Mouse (Mus musculus): ENCODE measurements around the gene C9. TPM values are rescaled to one million over a fixed set of nuclear protein-coding genes. Genes with fewer than 3 reads are reported as not detected.

Gene C9
- total and polyA plus RNA-seq, 2 experiments from 2014 or later: not detected

DNA sequence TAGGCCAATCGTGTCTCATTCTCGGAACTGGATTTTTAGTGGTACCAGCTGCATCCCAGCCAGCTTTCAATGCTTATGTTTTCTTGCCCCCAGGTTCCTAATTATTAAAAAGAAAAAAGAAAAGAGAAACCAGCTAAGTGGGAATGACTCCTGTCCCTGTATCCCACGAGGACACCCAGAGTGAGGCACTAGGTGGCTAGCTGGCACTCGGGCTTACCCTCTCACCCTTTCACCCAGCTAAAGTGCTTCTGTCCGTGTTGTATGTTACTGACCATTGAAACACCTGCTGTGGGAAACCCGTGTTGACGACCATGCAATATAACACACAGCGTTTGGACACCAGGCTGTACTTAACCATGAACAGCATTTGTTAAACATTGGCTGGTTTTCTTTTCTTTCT lies 36.1 kb upstream of the C9 start:
- Histone ChIP-seq H3K27me3 (ENCODE audit: insufficient read depth, low read length) (no peaks in the 10 kb centered on the region), H3K27ac (no peak overlapping the region), H3K4me1 (ENCODE audit: insufficient read depth, low read length) (no peaks in the 10 kb centered on the region), H3K4me2 (ENCODE audit: low read depth, low read length) (no peak overlapping the region), H3K36me3 (ENCODE audit: insufficient read depth, low read length) (no peaks in the 10 kb centered on the region), H3K4me3 (ENCODE audit: low read length) (no peak overlapping the region), H3K9ac (replicated peaks; ENCODE audit: low read length) (no peak overlapping the region), H3K9me3 (ENCODE audit: low read length) (no peaks in the 10 kb centered on the region)
- no peak for TF ChIP-seq CTCF (IDR thresholded peaks at IDR 0.05; ENCODE audit: low read depth)
- ATAC-seq (no peak), DNase-seq (ENCODE audit: low spot score) (no peak)
- 84% methylated on average over 8 of the region's 8 CpGs for WGBS

DNA sequence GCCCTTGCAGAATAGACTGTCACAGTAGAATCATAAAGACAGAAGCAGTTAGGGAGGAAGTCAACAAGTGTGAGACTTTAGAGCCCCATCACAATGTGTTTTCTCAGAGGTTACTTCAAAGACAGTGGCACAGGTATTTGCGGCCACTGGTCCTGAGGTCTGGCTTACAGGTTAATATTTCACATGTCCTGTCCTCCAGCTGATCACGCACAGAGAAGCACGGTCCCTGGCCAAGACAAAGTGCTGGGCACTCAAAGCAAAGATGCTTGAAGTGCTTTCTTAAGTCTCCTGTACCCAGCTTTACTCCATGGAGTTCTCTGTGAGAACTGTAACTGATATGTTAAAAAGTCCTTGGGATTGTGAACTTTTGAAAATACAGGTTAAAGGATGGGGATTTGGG lies 35.0 kb upstream of the C9 start:
- Histone ChIP-seq H3K36me3 (ENCODE audit: insufficient read depth, low read length) (no peaks in the 10 kb centered on the region), H3K4me3 (ENCODE audit: low read length) (no peak overlapping the region), H3K27ac (no peak overlapping the region), H3K4me1 (ENCODE audit: insufficient read depth, low read length) (no peaks in the 10 kb centered on the region), H3K27me3 (ENCODE audit: insufficient read depth, low read length) (no peaks in the 10 kb centered on the region), H3K9ac (replicated peaks; ENCODE audit: low read length) (no peak overlapping the region), H3K9me3 (ENCODE audit: low read length) (no peaks in the 10 kb centered on the region), H3K4me2 (ENCODE audit: low read depth, low read length) (no peak overlapping the region)
- WGBS: 86% methylated on average over 3 of the region's 3 CpGs
- no peak for TF ChIP-seq CTCF (IDR thresholded peaks at IDR 0.05; ENCODE audit: low read depth)
- no peak for ATAC-seq
- no peak for DNase-seq (ENCODE audit: low spot score)

DNA sequence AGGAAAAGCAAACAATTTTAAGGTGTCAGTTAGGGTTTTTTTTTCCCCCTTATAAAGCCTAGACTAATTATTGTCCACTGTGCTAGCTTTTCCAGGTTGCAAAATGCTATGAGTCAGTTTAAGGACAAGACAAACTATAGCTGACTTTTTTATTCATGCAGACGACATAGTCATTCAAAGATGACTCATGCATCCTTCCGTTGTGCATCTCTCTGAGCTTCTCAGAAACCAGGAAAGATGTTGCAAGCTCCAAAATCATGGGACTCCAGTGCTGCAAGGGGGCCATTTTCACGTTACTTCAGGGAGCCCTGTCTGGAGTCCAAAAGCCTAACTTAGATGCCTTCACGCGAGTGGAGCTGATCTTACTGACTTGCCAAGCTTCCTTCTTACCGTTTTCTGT lies 33.8 kb upstream of the C9 start:
- Histone ChIP-seq H3K4me2 (ENCODE audit: low read depth, low read length) (no peak overlapping the region), H3K27ac (no peak overlapping the region), H3K4me3 (ENCODE audit: low read length) (no peak overlapping the region), H3K9me3 (ENCODE audit: low read length) (no peaks in the 10 kb centered on the region), H3K9ac (replicated peaks; ENCODE audit: low read length) (no peak overlapping the region), H3K27me3 (ENCODE audit: insufficient read depth, low read length) (no peaks in the 10 kb centered on the region), H3K36me3 (ENCODE audit: insufficient read depth, low read length) (no peaks in the 10 kb centered on the region), H3K4me1 (ENCODE audit: insufficient read depth, low read length) (no peaks in the 10 kb centered on the region)
- no peak for ATAC-seq
- TF ChIP-seq CTCF (IDR thresholded peaks at IDR 0.05; ENCODE audit: low read depth): no peak
- WGBS: 90% methylated on average over 6 of the region's 6 CpGs
- DNase-seq (ENCODE audit: low spot score): no peak

DNA sequence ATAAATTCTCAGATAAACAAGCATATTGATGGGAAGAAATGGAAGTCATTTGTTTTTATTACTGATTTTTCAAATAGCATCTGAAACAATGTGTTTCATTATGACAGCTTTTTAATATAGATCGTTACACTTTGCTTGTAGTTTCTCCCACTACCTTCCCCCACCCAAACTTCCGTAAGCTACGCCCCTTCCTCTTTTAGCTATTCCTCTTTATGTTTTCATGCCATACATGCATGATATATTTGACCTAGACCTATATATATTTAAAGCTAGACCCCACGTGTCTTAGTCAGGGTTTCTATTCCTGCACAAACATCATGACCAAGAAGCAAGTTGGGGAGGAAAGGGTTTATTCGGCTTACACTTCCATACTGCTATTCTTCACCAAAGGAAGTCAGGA lies 29.8 kb upstream of the C9 start:
- no peak overlapping the region for H3K4me3 ChIP-seq (ENCODE audit: low read length)
- TF ChIP-seq CTCF (IDR thresholded peaks at IDR 0.05; ENCODE audit: low read depth): no peak
- H3K27me3 ChIP-seq (ENCODE audit: insufficient read depth, low read length): no peaks in the 10 kb centered on the region
- no peaks in the 10 kb centered on the region for H3K36me3 ChIP-seq (ENCODE audit: insufficient read depth, low read length)
- no peaks in the 10 kb centered on the region for H3K4me1 ChIP-seq (ENCODE audit: insufficient read depth, low read length)
- H3K4me2 ChIP-seq (ENCODE audit: low read depth, low read length): no peak overlapping the region
- WGBS: 92% methylated on average over 5 of the region's 5 CpGs
- no peaks in the 10 kb centered on the region for H3K9me3 ChIP-seq (ENCODE audit: low read length)
- ATAC-seq (no peak), DNase-seq (ENCODE audit: low spot score) (no peak)
- H3K27ac ChIP-seq: no peak overlapping the region
- H3K9ac ChIP-seq (replicated peaks; ENCODE audit: low read length): no peak overlapping the region

DNA sequence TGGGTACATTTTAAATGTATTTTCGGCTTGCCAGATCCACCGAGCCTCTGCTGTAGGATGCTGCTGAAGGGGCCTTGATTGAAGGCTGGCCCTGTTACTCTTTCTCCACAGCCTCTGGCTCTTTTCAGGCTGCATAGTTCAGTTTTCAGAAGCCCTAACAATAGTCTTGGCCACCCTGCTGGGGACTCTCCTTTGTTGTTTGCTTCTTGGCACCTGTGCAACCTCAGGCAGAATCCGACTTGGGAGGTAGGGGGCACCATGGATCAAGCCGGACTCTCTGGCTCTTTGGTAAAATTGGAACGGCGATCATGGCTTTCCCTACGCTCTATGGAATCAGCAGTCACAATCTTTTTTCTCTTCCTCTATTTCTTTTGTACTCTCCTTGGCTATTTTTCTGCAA lies 13.3 kb upstream of the C9 start:
- Histone ChIP-seq H3K9me3 (ENCODE audit: low read length) (no peaks in the 10 kb centered on the region), H3K36me3 (ENCODE audit: insufficient read depth, low read length) (no peaks in the 10 kb centered on the region), H3K9ac (replicated peaks; ENCODE audit: low read length) (no peak overlapping the region), H3K4me3 (ENCODE audit: low read length) (no peak overlapping the region), H3K4me1 (ENCODE audit: insufficient read depth, low read length) (no peaks in the 10 kb centered on the region), H3K27ac (peak overlapping the region; percentile 55), H3K27me3 (ENCODE audit: insufficient read depth, low read length) (no peaks in the 10 kb centered on the region), H3K4me2 (ENCODE audit: low read depth, low read length) (no peak overlapping the region)
- peak; percentile 16; the same call in 1 of the 2 replicates for TF ChIP-seq CTCF (IDR thresholded peaks at IDR 0.05; ENCODE audit: low read depth)
- 25% methylated on average over 7 of the region's 7 CpGs for WGBS
- ATAC-seq (peak; percentile 63), DNase-seq (ENCODE audit: low spot score) (peak; percentile 58)

DNA sequence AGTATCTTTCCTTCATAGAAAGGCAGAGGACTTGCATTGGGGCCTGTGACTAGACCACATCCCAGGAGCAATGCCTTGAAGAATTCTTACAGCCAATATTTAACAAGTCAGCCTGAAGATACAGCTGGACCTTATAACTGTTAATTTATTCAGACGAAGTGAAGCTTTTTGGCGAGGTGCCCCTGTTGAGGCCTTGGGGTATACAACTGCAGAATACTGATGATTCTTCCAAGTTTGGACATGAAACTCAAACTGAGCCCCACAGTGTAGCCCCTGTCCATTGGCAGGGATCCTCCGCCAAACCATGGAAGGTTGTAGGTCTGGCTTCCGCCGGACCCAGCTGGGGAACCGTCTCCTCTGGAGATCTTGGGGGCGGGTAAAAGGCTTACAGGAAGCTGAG lies 12.7 kb upstream of the C9 start:
- ATAC-seq (peak; percentile 93), DNase-seq (ENCODE audit: low spot score) (peak; percentile 82)
- 41% methylated on average over 7 of the region's 7 CpGs for WGBS

DNA sequence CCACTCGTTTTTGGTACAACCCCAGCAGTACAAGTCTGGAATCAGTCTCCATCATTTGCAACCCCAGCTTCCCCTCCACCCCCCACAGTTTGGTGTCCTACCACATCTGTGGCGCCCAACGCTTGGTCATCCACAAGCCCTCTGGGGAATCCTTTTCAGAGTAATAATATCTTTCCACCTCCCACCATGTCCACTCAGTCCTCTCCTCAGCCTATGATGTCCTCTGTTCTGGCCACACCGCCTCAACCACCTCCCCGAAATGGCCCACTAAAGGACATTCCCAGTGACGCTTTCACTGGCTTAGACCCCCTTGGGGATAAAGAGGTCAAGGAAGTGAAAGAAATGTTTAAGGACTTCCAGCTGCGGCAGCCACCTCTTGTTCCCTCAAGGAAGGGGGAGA lies 9.8 kb upstream of the C9 start:
- no peaks in the 10 kb centered on the region for H3K9me3 ChIP-seq (ENCODE audit: low read length)
- DNase-seq (ENCODE audit: low spot score) (no peak), ATAC-seq (no peak)
- no peak overlapping the region for H3K9ac ChIP-seq (replicated peaks; ENCODE audit: low read length)
- H3K27me3 ChIP-seq (ENCODE audit: insufficient read depth, low read length): no peaks in the 10 kb centered on the region
- 87% methylated on average over 7 of the region's 7 CpGs for WGBS
- H3K4me3 ChIP-seq (ENCODE audit: low read length): no peak overlapping the region
- H3K4me1 ChIP-seq (ENCODE audit: insufficient read depth, low read length): no peaks in the 10 kb centered on the region
- H3K27ac ChIP-seq: no peak overlapping the region
- no peak for TF ChIP-seq CTCF (IDR thresholded peaks at IDR 0.05; ENCODE audit: low read depth)
- H3K36me3 ChIP-seq (ENCODE audit: insufficient read depth, low read length): no peaks in the 10 kb centered on the region
- H3K4me2 ChIP-seq (ENCODE audit: low read depth, low read length): no peak overlapping the region

More for the DNA sequence above, 12.7 kb upstream of the C9 start:
- H3K9me3 ChIP-seq (ENCODE audit: low read length): no peaks in the 10 kb centered on the region
- TF ChIP-seq CTCF (IDR thresholded peaks at IDR 0.05; ENCODE audit: low read depth): no peak
- no peaks in the 10 kb centered on the region for H3K36me3 ChIP-seq (ENCODE audit: insufficient read depth, low read length)
- H3K9ac ChIP-seq (replicated peaks; ENCODE audit: low read length): no peak overlapping the region
- H3K4me3 ChIP-seq (ENCODE audit: low read length): no peak overlapping the region
- no peaks in the 10 kb centered on the region for H3K27me3 ChIP-seq (ENCODE audit: insufficient read depth, low read length)
- H3K4me1 ChIP-seq (ENCODE audit: insufficient read depth, low read length): no peaks in the 10 kb centered on the region
- H3K4me2 ChIP-seq (ENCODE audit: low read depth, low read length): no peak overlapping the region
- H3K27ac ChIP-seq: peak overlapping the region; percentile 55; the same call in 1 of the 2 replicates
